Mouse (Mus musculus) lung, postnatal 4 days (tissue): Measurements from ENCODE around the gene Elane.

Source experiments
- DNase-seq, 2 experiments: peaks; one replicate each; pipeline ENCODE4 v3.0.0; 2021

Gene Elane

DNA sequence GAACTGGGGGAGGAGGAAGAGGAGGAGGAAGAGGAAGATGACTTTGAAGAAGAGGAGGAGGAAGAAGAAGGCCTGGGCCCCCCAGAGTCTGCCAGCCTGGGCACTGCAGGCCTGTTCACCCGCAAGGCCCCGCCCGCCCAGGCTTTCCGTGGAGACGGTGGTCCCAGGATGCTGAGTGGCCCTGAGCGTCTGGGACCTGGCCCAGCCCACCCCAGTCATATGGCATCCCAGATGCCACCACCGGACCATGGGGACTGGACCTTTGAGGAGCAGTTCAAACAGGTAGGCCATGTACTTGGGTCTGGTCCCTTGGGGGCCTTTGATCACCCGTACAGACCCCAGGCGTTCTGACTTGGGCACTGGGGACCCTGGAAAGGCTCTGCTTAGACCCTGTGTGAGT is 45.8 kb downstream of the Elane start:
- DNase-seq = no peak

DNA sequence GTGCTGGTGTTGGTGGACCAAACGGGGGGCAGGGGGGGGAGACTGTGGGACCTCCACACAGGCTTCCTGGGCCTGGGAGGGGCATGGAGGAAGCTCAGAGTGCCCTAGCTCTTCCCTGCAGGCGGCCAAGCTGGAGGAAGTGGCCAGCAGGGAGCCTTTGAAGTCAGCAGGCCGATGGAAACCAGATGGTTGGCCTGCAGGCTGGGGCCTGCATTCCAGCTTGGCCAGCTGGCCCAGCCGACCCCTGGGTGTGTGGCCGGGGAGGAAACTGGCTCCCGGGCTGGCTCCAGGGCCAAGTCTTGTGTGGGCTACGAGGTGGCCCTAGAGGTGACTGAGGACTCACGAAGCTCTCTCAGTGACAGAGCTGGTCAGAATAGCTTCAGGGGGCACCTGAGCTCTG is 46.7 kb downstream of the Elane start:
- DNase-seq = peak; percentile 82 to 94

DNA sequence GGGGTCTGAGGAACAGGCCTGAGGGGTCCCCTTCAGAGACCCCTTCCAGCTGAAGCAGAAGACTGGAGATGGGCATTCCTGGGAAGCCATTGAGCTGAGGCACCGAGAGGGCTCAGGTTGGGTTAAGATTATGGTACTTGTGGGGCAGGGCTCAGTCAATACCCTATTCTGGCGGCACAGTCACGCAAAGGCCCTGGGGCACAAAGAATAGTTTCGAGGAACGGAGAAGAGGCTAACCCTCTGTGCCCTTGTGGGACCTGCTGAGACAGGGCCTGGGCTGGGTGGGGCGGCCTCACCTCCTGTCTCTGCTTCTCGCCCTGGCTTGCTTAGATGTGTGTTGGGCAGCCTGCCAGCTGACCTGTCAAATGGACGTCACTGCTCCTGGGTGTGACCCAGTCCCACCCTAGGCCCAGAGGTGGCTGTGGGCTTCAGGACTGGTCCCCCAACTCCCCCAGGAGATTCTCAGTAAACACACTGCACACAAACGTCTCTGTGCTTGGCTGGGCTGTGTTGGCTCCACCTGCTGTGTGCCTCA is 47.2 kb downstream of the Elane start:
- DNase-seq = peak; percentile 53 to 64

DNA sequence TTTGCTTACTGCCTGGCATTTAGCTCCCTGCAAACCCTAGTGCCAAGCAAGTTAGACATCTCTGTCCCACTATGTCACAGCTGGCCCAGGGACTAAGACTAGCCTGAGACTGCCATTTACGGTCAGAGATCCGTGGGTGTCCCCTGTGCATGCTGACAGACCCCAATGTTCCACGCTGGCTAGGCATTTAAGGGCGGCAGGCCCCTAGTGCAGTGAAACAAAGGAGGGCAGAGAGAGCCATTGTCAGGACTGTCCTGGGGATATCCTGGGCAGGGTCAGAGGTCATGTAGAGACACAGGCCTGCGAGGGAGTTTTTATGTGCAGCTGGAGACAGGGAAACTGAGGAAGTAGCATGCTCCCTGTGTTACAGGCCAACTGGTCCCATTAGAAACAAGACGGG is 47.8 kb downstream of the Elane start:
- DNase-seq = no peak

DNA sequence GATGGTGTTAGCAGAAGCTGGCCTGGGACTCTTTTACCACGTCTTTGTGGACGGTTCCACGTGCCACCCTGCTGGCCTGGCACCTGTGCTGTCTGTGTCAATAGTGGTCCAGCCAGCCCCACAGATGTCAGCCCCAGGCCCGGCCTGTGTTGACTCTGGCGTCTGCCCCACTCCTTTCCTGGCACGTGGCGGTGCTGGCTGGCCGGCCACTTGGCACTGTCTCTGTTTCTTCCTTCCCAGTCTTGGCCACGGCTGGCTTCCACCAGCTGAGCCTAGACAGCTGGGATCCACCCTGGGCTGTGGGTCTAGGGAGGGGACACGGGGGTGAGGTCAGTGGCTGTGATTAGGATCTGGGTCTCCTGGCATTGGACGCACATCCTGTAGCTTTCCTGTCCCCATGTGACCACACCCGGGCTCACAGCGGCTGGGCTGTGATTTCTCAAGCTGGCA is 48.2 kb downstream of the Elane start:
- DNase-seq = peak; percentile 91 to 97

DNA sequence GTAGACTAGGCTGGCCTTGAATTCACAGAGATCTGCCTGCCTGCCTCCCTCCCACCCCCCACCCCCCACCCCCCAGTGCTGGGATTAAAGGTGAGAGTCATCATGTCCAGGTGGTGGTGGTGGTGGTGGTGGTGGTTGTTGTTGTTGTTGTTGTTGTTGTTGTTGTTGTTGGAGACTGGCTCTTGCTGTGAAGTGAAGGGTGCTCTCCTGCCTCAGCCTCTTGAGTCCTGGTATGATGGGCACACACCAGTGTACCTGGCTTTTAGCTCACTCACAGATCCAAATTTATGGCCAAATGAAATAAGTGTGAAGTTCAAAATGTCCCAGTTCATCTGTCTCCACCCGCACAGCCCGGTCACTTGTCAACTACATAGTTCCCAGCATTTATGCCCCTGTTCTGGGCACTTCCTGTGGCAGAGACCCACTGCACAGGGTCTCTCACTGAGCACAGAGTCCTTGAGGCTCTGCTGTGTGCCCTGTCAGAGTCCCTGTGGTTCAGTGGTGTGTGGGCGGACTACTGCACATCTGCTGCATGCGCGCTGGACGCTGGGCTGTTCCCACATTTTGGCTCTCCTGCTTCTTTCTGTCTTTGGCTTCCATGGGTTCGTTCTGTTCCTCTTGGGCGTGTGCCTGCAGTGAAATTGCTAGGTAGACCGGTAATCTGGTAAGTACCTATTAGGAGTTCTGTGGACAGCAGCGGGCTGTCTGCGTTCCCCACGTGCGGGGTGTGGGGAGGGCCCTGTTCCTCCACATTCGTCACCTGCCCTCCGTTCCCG is 48.9 kb downstream of the Elane start:
- DNase-seq = no peak

DNA sequence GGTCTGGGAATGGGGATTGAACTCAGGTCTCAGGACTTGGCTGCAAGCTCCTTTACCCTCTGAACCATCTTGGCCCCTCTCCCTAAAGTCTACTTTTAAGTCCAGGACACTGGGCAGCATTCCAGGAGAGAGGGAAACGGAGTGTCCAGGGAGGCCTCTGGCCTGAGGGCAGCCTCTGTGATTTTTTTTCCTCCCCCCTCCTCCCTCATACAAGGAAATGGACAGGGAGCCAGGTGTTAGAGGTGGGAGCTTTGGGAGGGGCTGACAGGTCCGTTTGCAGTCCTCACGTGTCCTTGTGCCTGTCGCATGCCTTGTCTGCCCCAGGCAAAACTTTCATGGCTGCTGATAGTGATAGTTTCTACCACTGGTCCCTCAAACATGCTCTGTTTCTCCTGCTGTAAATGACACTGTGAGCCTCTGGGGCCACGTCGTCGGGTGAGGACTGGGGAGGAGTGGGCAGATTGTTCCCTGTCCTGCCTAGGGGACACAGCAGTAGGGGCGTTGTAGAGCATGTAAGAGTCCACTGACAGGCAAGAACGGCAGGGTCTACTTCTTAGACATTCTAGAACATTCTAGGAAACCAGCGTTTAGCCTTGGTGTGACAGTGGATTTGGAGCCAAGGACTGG is 50.4 kb downstream of the Elane start:
- peak in 1 of 2 experiments; percentile 46 for DNase-seq

DNA sequence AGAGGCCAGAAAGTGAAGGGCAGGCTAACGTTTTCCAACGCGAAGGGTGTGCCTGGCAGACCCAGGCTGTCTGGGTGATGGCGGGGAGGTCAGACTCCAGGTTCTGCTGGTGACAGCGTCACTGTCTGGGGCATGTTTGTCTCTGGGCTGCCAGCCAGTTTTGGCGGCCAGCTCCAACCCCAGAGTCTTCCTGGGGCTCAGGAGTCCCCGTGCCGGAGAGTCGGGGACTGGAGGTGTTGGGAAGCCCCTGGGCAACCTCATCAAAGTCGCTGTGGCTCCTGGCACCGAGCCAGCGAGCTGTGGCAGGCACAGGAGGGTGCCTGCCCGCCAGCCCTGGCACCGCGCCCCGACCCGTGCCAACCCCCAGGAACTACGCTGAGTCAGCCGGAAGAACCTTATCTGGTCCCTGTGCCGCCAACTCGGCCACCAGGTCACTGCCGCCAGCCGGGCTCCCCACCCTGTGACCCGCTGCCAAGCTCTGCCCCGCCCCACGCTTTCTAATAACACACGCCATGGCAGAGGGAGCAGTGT is 50.9 kb downstream of the Elane start:
- DNase-seq = peak; percentile 90 to 94
